Mouse (Mus musculus): ENCODE data around the gene Macrod2.

Gene Macrod2

GRCm38 (mm10) chr2:141897951-141898350 is 1502.8 kb downstream of the Macrod2 start:
- no peak for DNase-seq (ENCODE audit: extremely low read depth, low read depth, low spot score)

DNA sequence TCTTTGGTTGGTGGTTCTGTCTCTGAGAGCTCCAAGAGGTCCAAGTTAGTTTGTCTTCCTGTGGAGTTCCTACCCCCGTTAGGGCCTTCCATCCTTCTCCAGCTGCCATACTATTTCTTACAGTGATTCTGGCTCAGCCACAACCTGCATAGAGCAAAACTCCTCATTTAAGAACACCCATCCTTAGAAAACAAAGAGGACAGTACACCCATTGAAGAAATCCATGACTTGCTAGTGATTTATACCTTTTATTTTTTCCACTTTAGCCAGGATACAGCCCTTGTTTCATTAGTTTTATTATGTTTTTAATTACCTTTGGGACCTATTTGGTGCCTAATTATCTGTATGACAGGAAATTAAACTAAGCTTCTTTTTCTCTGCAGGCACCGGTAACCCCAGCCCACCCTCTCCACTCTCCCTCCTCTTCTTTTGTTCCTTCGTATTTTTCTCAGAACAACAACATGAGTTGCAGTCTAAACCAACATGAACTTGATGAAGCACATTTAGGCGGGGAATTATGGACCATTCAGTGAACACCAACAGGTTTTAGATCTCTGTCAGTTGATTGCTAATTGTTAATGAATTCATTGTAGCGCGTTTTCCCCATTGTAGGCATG is 1516.8 kb downstream of the Macrod2 start:
- no peak for DNase-seq (ENCODE audit: extremely low read depth, low read depth, low spot score)

- no peak for DNase-seq (ENCODE audit: extremely low read depth, low read depth, low spot score)
Observed at GRCm38 (mm10) chr2:141913486-141913885, 1518.4 kb downstream of the Macrod2 start.

DNA sequence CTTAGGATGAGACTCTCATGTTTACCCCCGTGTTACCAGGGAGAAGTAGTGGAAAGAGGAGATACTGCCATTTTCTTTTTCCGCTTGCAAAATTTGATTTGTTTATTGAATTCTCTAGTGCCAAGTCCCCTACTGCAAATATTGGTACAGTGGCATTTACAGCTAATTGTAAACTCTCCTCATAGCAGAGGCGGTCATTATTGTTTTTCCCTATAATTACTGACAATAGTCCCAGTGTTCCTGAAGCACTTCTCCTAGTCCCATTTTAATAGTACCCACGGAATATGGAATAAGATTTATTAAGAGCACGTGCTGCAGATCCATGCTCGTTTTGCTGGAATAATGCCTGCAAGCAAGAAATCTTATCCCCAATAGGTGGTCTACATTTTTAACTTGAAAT is 1518.8 kb downstream of the Macrod2 start:
- no peak for DNase-seq (ENCODE audit: extremely low read depth, low read depth, low spot score)

- no peak for DNase-seq (ENCODE audit: extremely low read depth, low read depth, low spot score)
Observed at GRCm38 (mm10) chr2:141920377-141920992, 1525.4 kb downstream of the Macrod2 start.

DNA sequence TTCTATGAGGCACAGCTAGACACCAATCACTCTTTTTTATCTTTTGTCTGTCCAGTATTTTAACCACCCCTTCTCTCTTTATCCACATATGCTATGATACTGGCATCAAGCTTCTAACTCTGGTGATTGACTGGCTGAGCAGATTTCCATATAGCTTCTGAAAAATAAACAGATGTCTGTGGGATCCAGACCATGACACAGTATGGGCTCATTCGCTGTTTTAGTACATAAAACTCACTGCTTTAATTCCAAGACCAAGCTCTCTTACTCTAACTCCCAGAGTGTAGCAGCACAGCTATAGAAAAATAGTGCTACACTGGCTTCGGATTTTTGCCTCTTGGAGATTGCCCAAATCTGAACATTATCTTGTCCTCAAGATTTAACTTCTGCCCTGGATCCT is 1540.0 kb downstream of the Macrod2 start:
- DNase-seq (ENCODE audit: extremely low read depth, low read depth, low spot score), result no peak

- peak; percentile 2 for DNase-seq (ENCODE audit: extremely low read depth, low read depth, low spot score)
Observed at GRCm38 (mm10) chr2:141954795-141955194, 1559.7 kb downstream of the Macrod2 start.

- DNase-seq (ENCODE audit: extremely low read depth, low read depth, low spot score), result no peak
Observed at GRCm38 (mm10) chr2:141955197-141955596, 1560.1 kb downstream of the Macrod2 start.

- no peak for DNase-seq (ENCODE audit: extremely low read depth, low read depth, low spot score)
Observed at GRCm38 (mm10) chr2:141962868-141963267, 1567.8 kb downstream of the Macrod2 start.

DNA sequence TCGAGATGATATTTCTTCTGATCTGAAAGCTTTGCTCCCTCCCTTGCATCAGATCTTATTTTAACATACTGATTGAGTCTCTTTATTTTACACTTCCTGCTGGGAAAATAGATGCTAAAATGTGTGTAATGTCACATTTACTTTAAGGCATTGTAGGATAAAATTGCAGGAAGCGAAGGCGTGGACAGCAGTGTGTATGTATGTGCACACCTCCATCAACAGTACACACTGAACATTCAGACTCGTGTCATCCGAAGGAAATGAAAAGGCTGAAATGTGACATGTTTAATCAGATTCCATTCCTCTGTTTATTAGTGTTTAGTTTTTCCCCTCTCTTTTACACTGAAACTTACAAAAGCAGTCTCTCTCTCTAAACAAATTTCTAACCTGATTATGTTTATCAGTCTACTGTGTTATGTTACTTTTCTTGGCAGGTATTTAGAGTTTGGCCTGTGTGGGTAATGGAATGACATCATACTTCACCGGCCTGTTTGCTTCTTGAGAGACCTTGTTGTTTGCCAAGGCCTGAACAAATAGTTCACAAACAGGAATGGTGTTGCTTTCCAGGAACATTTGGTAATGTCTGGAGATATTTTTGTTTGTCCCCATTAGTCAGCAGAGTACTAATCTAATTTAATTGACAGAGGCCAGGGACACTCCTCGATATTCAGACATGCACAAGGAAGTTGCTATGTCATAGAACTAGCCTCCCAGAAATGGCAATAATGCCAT is 1588.7 kb downstream of the Macrod2 start:
- no peak for DNase-seq (ENCODE audit: extremely low read depth, low read depth, low spot score)

- DNase-seq (ENCODE audit: extremely low read depth, low read depth, low spot score), result peak; percentile 5
Observed at GRCm38 (mm10) chr2:141998901-141999300, 1603.8 kb downstream of the Macrod2 start.

DNA sequence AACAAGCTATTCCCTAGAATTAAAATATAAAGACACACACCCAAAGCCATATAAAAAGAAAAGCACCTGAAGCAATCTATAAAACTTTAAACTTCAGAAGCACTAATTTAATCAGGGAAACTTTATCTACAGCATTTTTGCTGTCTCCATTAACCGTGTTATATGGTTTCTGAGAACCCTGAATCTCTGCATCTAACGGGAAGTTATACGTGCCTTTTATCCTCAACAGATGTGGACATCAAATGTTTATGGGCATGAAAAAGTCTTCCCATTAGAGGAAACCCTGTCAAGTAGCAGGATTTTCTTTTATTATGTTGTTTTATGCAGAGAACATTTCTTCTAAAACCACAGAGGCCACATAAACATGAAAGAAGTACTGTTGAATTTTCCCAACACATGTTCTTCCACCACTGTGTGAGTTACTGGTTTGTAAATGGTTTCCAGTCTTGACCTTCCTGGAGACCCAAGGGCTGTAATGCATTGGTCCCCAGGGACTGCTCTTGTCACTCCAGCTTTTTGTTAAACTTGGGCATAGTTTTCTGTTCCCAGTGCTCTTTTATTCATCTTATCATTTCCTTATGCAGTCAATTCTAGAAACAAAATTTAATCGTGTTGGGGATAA is 1629.5 kb downstream of the Macrod2 start:
- no peak for DNase-seq (ENCODE audit: extremely low read depth, low read depth, low spot score)

DNA sequence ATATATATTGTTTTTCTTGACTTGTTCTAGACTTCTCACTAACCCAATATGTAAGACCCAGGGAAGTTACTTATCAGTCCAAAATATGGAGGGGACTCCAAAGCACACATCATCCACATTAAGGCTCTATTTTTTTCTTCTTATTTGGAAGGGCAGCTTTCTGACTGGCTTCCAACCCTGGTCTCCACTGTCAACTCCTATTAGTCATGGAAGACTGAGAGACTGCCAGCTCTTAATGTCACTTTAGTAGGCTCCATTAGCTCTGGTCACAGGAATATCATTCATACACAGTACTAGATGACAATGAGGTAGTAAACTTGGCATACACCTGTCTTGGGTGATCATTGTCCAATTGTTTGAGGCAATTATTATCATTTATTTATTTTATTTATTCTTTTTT is 1631.6 kb downstream of the Macrod2 start:
- no peak for DNase-seq (ENCODE audit: extremely low read depth, low read depth, low spot score)

GRCm38 (mm10) chr2:142030756-142031646 is 1635.9 kb downstream of the Macrod2 start:
- no peak for DNase-seq (ENCODE audit: extremely low read depth, low read depth, low spot score)

- no peak for DNase-seq (ENCODE audit: extremely low read depth, low read depth, low spot score)
Observed at GRCm38 (mm10) chr2:142055576-142055975, 1660.5 kb downstream of the Macrod2 start.

DNA sequence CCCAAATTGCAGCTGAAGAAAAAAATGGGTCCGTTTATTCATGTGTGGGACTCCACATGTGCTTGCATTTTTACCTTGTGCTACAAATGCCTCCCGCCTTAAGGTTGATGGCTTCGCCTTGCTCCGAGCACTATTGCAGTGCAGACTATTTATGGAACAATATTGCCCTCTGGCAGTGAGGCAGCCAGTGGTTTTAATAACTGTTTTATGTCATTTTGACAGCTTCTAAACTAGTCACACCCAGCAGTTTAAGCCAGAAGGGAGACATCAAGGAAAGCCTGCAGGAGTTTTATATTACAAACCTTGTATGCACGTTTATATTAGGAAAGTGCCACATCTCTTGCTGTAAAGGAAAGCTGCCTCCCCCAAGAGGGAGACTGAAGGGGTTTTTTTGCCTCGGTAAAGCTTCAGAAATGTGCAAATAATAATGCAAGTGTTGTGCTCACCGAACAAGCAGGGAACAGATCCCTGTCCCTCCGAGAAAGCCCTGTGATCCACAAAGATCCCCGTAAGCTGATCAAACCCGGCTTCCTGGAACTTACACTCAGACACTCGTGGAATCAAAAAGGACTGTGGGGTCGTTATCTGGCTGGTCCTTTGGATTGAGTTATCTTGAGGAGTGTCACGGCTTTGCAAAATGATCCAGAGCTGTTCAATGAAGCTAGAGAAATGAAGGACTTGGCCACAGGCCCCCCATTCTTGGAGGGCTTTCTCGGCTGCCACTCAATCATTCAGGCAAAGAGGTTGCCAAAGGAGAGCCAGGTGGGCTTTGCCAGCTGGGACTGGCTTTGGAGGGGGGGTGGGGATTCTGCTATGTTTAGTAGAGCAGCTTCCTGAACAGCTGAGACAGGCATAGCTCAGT is 1663.0 kb downstream of the Macrod2 start:
- no peak for DNase-seq (ENCODE audit: extremely low read depth, low read depth, low spot score)

DNA sequence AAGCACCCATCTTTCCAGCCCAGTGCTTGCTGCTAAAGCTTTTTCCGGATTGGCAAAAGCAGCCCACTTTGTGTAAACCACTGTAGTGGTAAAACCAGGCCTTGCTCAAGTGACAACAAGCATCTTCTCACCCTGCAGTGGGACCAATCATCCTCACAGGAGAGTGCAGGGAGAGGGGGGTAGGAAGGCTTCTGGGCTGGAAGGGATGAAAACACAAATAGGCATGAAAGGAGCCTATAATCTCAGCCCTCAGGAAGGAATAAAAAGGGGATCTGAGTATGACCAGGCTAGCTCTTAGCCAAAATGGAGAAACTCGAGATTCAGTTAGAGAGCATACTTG is 1663.6 kb downstream of the Macrod2 start:
- DNase-seq (ENCODE audit: extremely low read depth, low read depth, low spot score), result no peak

DNA sequence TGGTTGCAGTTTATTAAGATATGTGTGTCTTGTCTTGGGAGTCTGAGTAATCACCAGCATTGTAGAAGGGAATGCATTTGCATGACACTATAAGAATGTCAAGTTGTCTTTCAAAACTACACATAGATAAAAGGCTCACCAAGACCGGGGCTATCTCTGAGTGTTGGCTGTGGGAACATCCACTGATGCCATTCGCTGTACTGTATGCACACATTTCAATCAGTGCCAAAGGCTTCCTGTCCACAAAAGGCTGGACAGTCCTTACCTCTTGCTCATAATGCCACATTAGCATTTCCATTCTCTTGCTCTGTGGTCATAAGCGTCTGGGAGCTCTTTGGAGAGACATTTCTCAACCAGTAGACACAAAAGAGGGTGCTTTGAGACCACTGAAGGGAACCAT is 1713.8 kb downstream of the Macrod2 start:
- no peak for DNase-seq (ENCODE audit: extremely low read depth, low read depth, low spot score)

DNA sequence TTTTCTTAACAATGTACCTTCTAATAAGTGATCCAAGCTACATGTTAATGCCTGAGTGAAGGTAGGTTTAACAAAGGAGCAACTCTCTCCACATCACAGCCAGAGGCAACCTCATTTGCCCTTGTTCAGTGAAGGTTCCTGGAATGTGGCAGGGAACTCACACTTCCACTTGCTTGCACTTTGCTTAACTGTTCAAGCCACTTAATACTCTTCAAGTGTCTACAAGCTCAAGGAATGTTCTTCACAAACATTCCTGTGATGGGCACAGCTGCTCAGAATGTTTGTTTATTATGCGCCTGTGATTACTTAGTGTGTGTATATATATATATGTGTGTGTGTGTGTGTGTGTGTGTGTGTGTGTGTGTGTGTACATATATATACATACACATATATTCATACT is 1721.5 kb downstream of the Macrod2 start:
- no peak for DNase-seq (ENCODE audit: extremely low read depth, low read depth, low spot score)

DNA sequence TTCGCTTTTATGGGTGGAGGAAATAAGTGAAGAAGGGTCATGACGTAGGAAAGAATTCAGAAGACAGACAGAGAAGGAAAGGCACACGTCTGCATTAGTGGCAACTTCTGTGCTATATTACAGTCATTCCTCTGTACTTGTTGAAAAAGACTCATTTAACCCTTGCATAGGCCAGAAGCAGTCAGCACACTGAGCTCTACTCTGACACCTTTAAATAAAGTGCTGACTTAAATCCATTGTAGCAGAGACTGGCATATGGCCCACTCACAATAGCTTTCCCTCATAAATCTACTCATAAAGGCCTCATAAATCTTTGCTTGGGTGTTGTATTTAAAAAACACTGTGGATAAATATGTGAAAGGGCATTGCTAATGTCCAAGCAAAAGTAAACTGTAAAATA is 1733.0 kb downstream of the Macrod2 start:
- DNase-seq (ENCODE audit: extremely low read depth, low read depth, low spot score), result no peak

Data from fat pad, adult 2 months (tissue).